Comparison of ENCODE assay signal across 11 mouse cellular contexts in the genomic region with DNA sequence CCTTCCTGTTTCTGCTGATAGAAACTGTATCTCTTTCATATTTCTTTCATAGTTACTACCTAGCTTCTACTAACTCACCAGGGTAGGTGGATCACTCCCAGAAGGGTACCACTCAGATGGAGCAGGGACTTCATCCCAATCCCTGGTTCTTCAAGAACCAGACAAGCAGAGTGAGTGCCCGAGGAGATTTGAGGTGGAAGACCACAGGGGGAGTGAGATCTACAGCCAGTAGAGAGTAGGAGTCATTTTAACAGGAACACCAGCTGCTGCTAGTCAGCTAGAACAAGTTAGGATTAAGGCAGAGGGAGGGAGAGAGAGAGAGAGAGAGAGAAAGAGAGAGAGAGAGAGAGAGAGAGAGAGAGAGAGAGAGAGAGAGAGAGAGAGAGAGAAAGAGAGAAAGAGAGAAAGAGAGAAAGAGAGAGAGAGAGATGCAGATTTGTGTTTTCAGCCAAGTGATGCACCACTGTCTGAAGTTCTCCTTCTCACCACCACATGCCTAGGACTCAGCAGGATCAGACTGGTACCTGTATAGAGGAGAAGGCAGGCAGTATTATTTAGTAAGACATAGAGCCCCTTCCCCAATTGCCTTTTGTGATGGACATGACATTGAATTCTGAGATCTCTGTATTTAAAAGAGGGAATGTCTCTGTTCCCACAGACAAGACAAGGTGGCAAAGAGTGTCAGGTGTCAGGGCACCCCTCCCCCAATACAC. TPM values are rescaled to one million over a fixed set of nuclear protein-coding genes. Genes with fewer than 3 reads are reported as not detected.
DNase-seq lines count a peak whose midpoint lies in the region; ATAC-seq lines count a peak whose summit lies in the region.
"Had no signal": no experiment of that assay in that cellular context is flagged by ENCODE, and none has a peak within 500 bp of the region (broad histone marks: within the 10 kb centered on the region; RNA-seq: fewer than 3 reads in every experiment).

No protein-coding gene starts in this region.

- peak overlapping the region; percentile 20; the same call in 1 of the 2 replicates for H3K4me2 ChIP-seq in limb, embryonic 15.5 days
- no peak overlapping the region for H3K4me2 ChIP-seq in forebrain, embryonic 16.5 days (ENCODE audit: low read length)
- H3K4me2 ChIP-seq in midbrain, embryonic 16.5 days (ENCODE audit: low read length): no peak overlapping the region
- H3K4me2 ChIP-seq: midbrain, embryonic 12.5 days had no signal

- peak overlapping the region; percentile 57; the same call in 1 of the 2 replicates for H3K27ac ChIP-seq in limb, embryonic 15.5 days
- H3K27ac ChIP-seq in limb, embryonic 10.5 days: no peak overlapping the region
- peak overlapping the region; percentile 24; the same call in 1 of the 2 replicates for H3K27ac ChIP-seq in forebrain, embryonic 16.5 days (ENCODE audit: low read length)
- peak overlapping the region; percentile 53; the same call in 1 of the 2 replicates for H3K27ac ChIP-seq in midbrain, embryonic 16.5 days (ENCODE audit: low read length)
- H3K27ac ChIP-seq: midbrain, embryonic 12.5 days had no signal

- WGBS in limb, embryonic 15.5 days: 67% methylated on average over 1 of the region's 1 CpGs
- 68% methylated on average over 1 of the region's 1 CpGs for WGBS in limb, embryonic 10.5 days
- 73% methylated on average over 1 of the region's 1 CpGs for WGBS in forebrain, embryonic 16.5 days
- 65% methylated on average over 1 of the region's 1 CpGs for WGBS in midbrain, embryonic 16.5 days

- no peaks in the 10 kb centered on the region for H3K36me3 ChIP-seq in limb, embryonic 15.5 days
- H3K36me3 ChIP-seq in limb, embryonic 10.5 days: no peaks in the 10 kb centered on the region
- H3K36me3 ChIP-seq in forebrain, embryonic 16.5 days (ENCODE audit: control insufficient read depth, insufficient read depth): no peaks in the 10 kb centered on the region
- H3K36me3 ChIP-seq in midbrain, embryonic 16.5 days (ENCODE audit: control insufficient read depth, insufficient read depth, low read length): no peaks in the 10 kb centered on the region
- H3K36me3 ChIP-seq: midbrain, embryonic 12.5 days had no signal

- no peak for DNase-seq in frontal cortex, postnatal 36 days (ENCODE audit: low spot score in 2 of 2)
- no peak for DNase-seq in limb, embryonic 10.5 days (ENCODE audit: low spot score)
- DNase-seq in adrenal gland, postnatal 4 days (ENCODE audit: low spot score in 2 of 2): no peak

- peak; percentile 39; the same call in 1 of the 2 replicates for ATAC-seq in frontal cortex, adult (ENCODE audit: low TSS enrichment)
- no peak for ATAC-seq in limb, embryonic 15.5 days (ENCODE audit: insufficient number of reproducible peaks, low FRiP score, low TSS enrichment, low read depth)
- ATAC-seq in forebrain, embryonic 16.5 days: peak; percentile 39; the same call in 1 of the 2 replicates
- peak; percentile 67; the same call in 1 of the 2 replicates for ATAC-seq in midbrain, embryonic 16.5 days
- no peak for ATAC-seq in megakaryocyte progenitor cell, adult 5-6 weeks (replicated peaks; ENCODE audit: poor library complexity)

- no peak overlapping the region for H3K9ac ChIP-seq in limb, embryonic 15.5 days
- H3K9ac ChIP-seq in forebrain, embryonic 16.5 days (replicated peaks; ENCODE audit: low read depth, low read length): no peak overlapping the region
- no peak overlapping the region; the same call in 1 of the 2 replicates for H3K9ac ChIP-seq in midbrain, embryonic 16.5 days (ENCODE audit: low read depth, low read length)
- H3K9ac ChIP-seq: midbrain, embryonic 12.5 days had no signal

- peaks cover 11% of the 10 kb centered on the region for H3K4me1 ChIP-seq in limb, embryonic 15.5 days
- H3K4me1 ChIP-seq in limb, embryonic 10.5 days: no peaks in the 10 kb centered on the region
- peaks cover 8% of the 10 kb centered on the region for H3K4me1 ChIP-seq in forebrain, embryonic 16.5 days (replicated peaks; ENCODE audit: control insufficient read depth, insufficient read depth, low read length)
- H3K4me1 ChIP-seq in midbrain, embryonic 16.5 days (ENCODE audit: control insufficient read depth, insufficient read depth, low read length): peaks cover 6% of the 10 kb centered on the region; the same call in 1 of the 2 replicates

- H3K4me3 ChIP-seq in limb, embryonic 15.5 days: no peak overlapping the region
- H3K4me3 ChIP-seq in limb, embryonic 10.5 days: no peak overlapping the region
- H3K4me3 ChIP-seq in forebrain, embryonic 16.5 days (replicated peaks; ENCODE audit: low read length): no peak overlapping the region
- H3K4me3 ChIP-seq in midbrain, embryonic 16.5 days (ENCODE audit: low read depth, low read length): no peak overlapping the region
- H3K4me3 ChIP-seq: midbrain, embryonic 12.5 days had no signal

- no peaks in the 10 kb centered on the region for H3K9me3 ChIP-seq in limb, embryonic 15.5 days
- no peaks in the 10 kb centered on the region for H3K9me3 ChIP-seq in limb, embryonic 10.5 days (replicated peaks)
- no peaks in the 10 kb centered on the region for H3K9me3 ChIP-seq in forebrain, embryonic 16.5 days (ENCODE audit: control insufficient read depth, low read length)
- no peaks in the 10 kb centered on the region for H3K9me3 ChIP-seq in midbrain, embryonic 16.5 days (replicated peaks; ENCODE audit: control insufficient read depth, low read length, poor library complexity, severe bottlenecking)
- H3K9me3 ChIP-seq: midbrain, embryonic 12.5 days had no signal

- no peaks in the 10 kb centered on the region for H3K27me3 ChIP-seq in limb, embryonic 15.5 days
- no peaks in the 10 kb centered on the region for H3K27me3 ChIP-seq in limb, embryonic 10.5 days (ENCODE audit: low read depth, poor library complexity, severe bottlenecking)
- no peaks in the 10 kb centered on the region for H3K27me3 ChIP-seq in forebrain, embryonic 16.5 days (replicated peaks; ENCODE audit: control insufficient read depth, insufficient read depth, low read length)
- H3K27me3 ChIP-seq in midbrain, embryonic 16.5 days (ENCODE audit: control insufficient read depth, insufficient read depth, low read depth, low read length): no peaks in the 10 kb centered on the region
- H3K27me3 ChIP-seq: midbrain, embryonic 12.5 days; Patski had no signal

RNA-seq across cellular contexts. Expression of a gene that starts 51.4 kb away (rescaled TPM):
- 1.5 TPM in 2 replicates for polyA plus RNA-seq in limb, embryonic 15.5 days (2015; fragmentation: Nextera tagmentation; extraction: Ambion mirVana)
- 0.21 TPM in 1 of 2 replicates, not detected in the other for polyA plus RNA-seq in limb, embryonic 10.5 days (2016; fragmentation: Nextera tagmentation; extraction: Ambion mirVana)
- 0.34 and 0.68 TPM in 2 replicates for polyA plus RNA-seq in forebrain, embryonic 16.5 days (2015; fragmentation: Nextera tagmentation; extraction: Ambion mirVana)
- polyA plus RNA-seq in midbrain, embryonic 16.5 days (2015; fragmentation: Nextera tagmentation; extraction: Ambion mirVana): 1.2 and 1.3 TPM in 2 replicates
- not detected in 2 replicates for total RNA-seq in megakaryocyte progenitor cell, adult 5-6 weeks (2015)
- 0.25 TPM in 1 of 2 replicates, not detected in the other for total RNA-seq in megakaryocyte progenitor cell, adult 5-6 weeks (2017)
- total RNA-seq in adrenal gland, postnatal 4 days (2021): under 1 TPM; 0.39 to 0.42 TPM
- total RNA-seq: hematopoietic stem cell, adult 5-6 weeks had no signal
- polyA plus RNA-seq: Patski had no signal

Comparison
In these comparisons a context has a peak if more than half of its experiments do, and no peak if none do; other contexts are left out.
1. ATAC-seq: peak in frontal cortex, adult (single experiment), forebrain, embryonic 16.5 days (single experiment) and midbrain, embryonic 16.5 days (single experiment); none in limb, embryonic 15.5 days (single experiment) and megakaryocyte progenitor cell, adult 5-6 weeks (single experiment).